Mouse (Mus musculus) kidney, postnatal 0 days (tissue): Measurements from ENCODE around the gene H2-Aa. TPM values are rescaled to one million over a fixed set of nuclear protein-coding genes. Genes with fewer than 3 reads are reported as not detected.

Source experiments
- ATAC-seq: fragments of 200-750 bp; cut with Nextera tagmentation; replicated peaks from 2 replicates; pipeline ENCODE4 v1.8.0; 2017; ENCODE audit warnings: low read depth, moderate number of reproducible peaks, moderate TSS enrichment, moderate library complexity; ENCODE audit not compliant: low FRiP score
- DNase-seq: peaks from one replicate; pipeline ENCODE4 v3.0.0-alpha.2; 2016; ENCODE audit warnings: low spot score
- H3K27ac ChIP-seq: fragments of 300-500 bp; sonication (generic); 2 replicates; pipeline ENCODE4 v1.5.1; 2014; ENCODE audit warnings: mild to moderate bottlenecking
- H3K27me3 ChIP-seq: fragments of 300-500 bp; sonication (generic); 2 replicates; pipeline ENCODE4 v1.6.1; 2014; ENCODE audit warnings: low read length, mixed read lengths; ENCODE audit not compliant: insufficient read depth
- H3K36me3 ChIP-seq: fragments of 300-500 bp; sonication (generic); 2 replicates; pipeline ENCODE4 v1.6.1; 2014; ENCODE audit warnings: low read length, mixed read lengths; ENCODE audit not compliant: insufficient read depth
- H3K4me1 ChIP-seq: fragments of 300-500 bp; sonication (generic); replicated peaks from 2 replicates; pipeline ENCODE4 v1.6.1; 2014; ENCODE audit warnings: antibody characterized with exemption, low read length, mixed read lengths; ENCODE audit not compliant: insufficient read depth
- H3K4me2 ChIP-seq: fragments of 300-500 bp; sonication (generic); 2 replicates; pipeline ENCODE4 v1.6.1; 2014; ENCODE audit warnings: mild to moderate bottlenecking, low read length, moderate library complexity, mixed read lengths
- H3K4me3 ChIP-seq: fragments of 300-500 bp; sonication (generic); replicated peaks from 2 replicates; pipeline ENCODE4 v1.5.1; 2014; ENCODE audit warnings: low read depth, low read length
- H3K9ac ChIP-seq: fragments of 300-500 bp; sonication (generic); 2 replicates; pipeline ENCODE4 v1.6.1; 2014; ENCODE audit warnings: low read depth, low read length
- H3K9me3 ChIP-seq: fragments of 300-500 bp; sonication (generic); replicated peaks from 2 replicates; pipeline ENCODE4 v1.6.1; 2016; ENCODE audit warnings: low read length, inconsistent platforms, mixed read lengths
- CTCF ChIP-seq: IDR thresholded peaks from 2 replicates; pipeline ENCODE4 v1.5.1; 2016; ENCODE audit warnings: antibody characterized with exemption, low read depth, mild to moderate bottlenecking, moderate library complexity
- WGBS: fragments of 180-500 bp; shearing (Covaris S2); extraction: QIAGEN DNeasy Blood & Tissue Kit; methylation state at CpG from one replicate; pipeline ENCODE4 v1.1.7; 2014; 5-methylcytosine and 5-hydroxymethylcytosine counted together
- polyA plus RNA-seq: library from polyadenylated mRNA; unstranded; fragments of >200 nt; fragmentation: Nextera tagmentation; extraction: Ambion mirVana; gene quantifications from 2 replicates; pipeline ENCODE4 v1.2.1, GENCODE M21; 2015

Gene H2-Aa
- polyA plus RNA-seq, 1 experiment from 2014 or later, result 6.0 TPM

GRCm38 (mm10) chr17:34248764-34249163 is 38.9 kb downstream of the H2-Aa start:
- TF ChIP-seq CTCF, result no peak
- H3K4me2 ChIP-seq, result no peak overlapping the region

GRCm38 (mm10) chr17:34247047-34247446 is 40.6 kb downstream of the H2-Aa start:
- Histone ChIP-seq H3K27me3 (no peaks in the 10 kb centered on the region), H3K9me3 (no peaks in the 10 kb centered on the region), H3K4me1 (no peaks in the 10 kb centered on the region), H3K27ac (no peak overlapping the region), H3K36me3 (no peaks in the 10 kb centered on the region), H3K4me3 (no peak overlapping the region), H3K9ac (no peak overlapping the region), H3K4me2 (no peak overlapping the region)
- 82% methylated on average over 3 of the region's 3 CpGs for WGBS
- DNase-seq (no peak), ATAC-seq (no peak)
- TF ChIP-seq CTCF, result peak; percentile 54

More at GRCm38 (mm10) chr17:34248764-34249163, 38.9 kb downstream of the H2-Aa start:
- H3K4me3 ChIP-seq, result no peak overlapping the region
- no peak overlapping the region for H3K9ac ChIP-seq
- H3K27me3 ChIP-seq, result no peaks in the 10 kb centered on the region
- no peaks in the 10 kb centered on the region for H3K9me3 ChIP-seq
- no peaks in the 10 kb centered on the region for H3K36me3 ChIP-seq
- H3K27ac ChIP-seq, result no peak overlapping the region
- no peaks in the 10 kb centered on the region for H3K4me1 ChIP-seq
- DNase-seq (peak; percentile 39), ATAC-seq (no peak)
- 53% methylated on average over 2 of the region's 2 CpGs for WGBS

GRCm38 (mm10) chr17:34244656-34245055 is 43.0 kb downstream of the H2-Aa start:
- DNase-seq, result no peak
- 71% methylated on average over 4 of the region's 4 CpGs for WGBS
- Histone ChIP-seq H3K4me3 (no peak overlapping the region), H3K27me3 (no peaks in the 10 kb centered on the region), H3K4me1 (no peaks in the 10 kb centered on the region), H3K9ac (no peak overlapping the region), H3K4me2 (no peak overlapping the region), H3K36me3 (no peaks in the 10 kb centered on the region), H3K27ac (no peak overlapping the region), H3K9me3 (no peaks in the 10 kb centered on the region)
- no peak for TF ChIP-seq CTCF
- ATAC-seq, result no peak

GRCm38 (mm10) chr17:34240916-34241315 is 46.7 kb downstream of the H2-Aa start:
- no peak overlapping the region for H3K4me2 ChIP-seq
- H3K9me3 ChIP-seq, result no peaks in the 10 kb centered on the region
- H3K9ac ChIP-seq, result no peak overlapping the region
- H3K36me3 ChIP-seq, result no peaks in the 10 kb centered on the region
- WGBS, result 74% methylated on average over 6 of the region's 6 CpGs
- no peak overlapping the region for H3K27ac ChIP-seq
- DNase-seq (no peak), ATAC-seq (no peak)
- no peaks in the 10 kb centered on the region for H3K4me1 ChIP-seq
- no peaks in the 10 kb centered on the region for H3K27me3 ChIP-seq
- no peak for TF ChIP-seq CTCF
- H3K4me3 ChIP-seq, result no peak overlapping the region

GRCm38 (mm10) chr17:34240366-34240765 is 47.3 kb downstream of the H2-Aa start:
- 69% methylated on average over 3 of the region's 3 CpGs for WGBS

GRCm38 (mm10) chr17:34239601-34240041 is 48.0 kb downstream of the H2-Aa start:
- ATAC-seq, result no peak
- Histone ChIP-seq H3K27me3 (no peaks in the 10 kb centered on the region), H3K27ac (peak overlapping the region; percentile 16; the same call in 1 of the 2 replicates), H3K4me2 (no peak overlapping the region), H3K4me1 (no peaks in the 10 kb centered on the region), H3K36me3 (no peaks in the 10 kb centered on the region), H3K4me3 (no peak overlapping the region), H3K9ac (no peak overlapping the region), H3K9me3 (no peaks in the 10 kb centered on the region)
- DNase-seq, result peak; percentile 49
- no peak for TF ChIP-seq CTCF
- 30% methylated on average over 10 of the region's 10 CpGs for WGBS

More at GRCm38 (mm10) chr17:34240366-34240765, 47.3 kb downstream of the H2-Aa start:
- no peaks in the 10 kb centered on the region for H3K36me3 ChIP-seq
- H3K9ac ChIP-seq, result no peak overlapping the region
- no peak for DNase-seq
- H3K4me3 ChIP-seq, result no peak overlapping the region
- no peak overlapping the region for H3K27ac ChIP-seq
- no peak overlapping the region for H3K4me2 ChIP-seq
- no peak for TF ChIP-seq CTCF
- H3K4me1 ChIP-seq, result no peaks in the 10 kb centered on the region
- no peaks in the 10 kb centered on the region for H3K9me3 ChIP-seq
- no peaks in the 10 kb centered on the region for H3K27me3 ChIP-seq
- no peak for ATAC-seq

GRCm38 (mm10) chr17:34238706-34239105 is 48.9 kb downstream of the H2-Aa start, which contains the start of gene H2-Ob:
TSS of gene H2-Ob (plus strand) at chr17:34238903.
- Histone ChIP-seq H3K9ac (no peak within 1 kb of the TSS), H3K4me2 (no peak within 1 kb of the TSS), H3K27me3 (no peaks in the 10 kb centered on the region), H3K9me3 (no peaks in the 10 kb centered on the region), H3K4me3 (no peak within 1 kb of the TSS), H3K36me3 (no peaks in the 10 kb centered on the region), H3K4me1 (no peaks in the 10 kb centered on the region), H3K27ac (peak within 1 kb of the TSS; percentile 16; the same call in 1 of the 2 replicates)
- ATAC-seq, result peak; percentile 69; the same call in 1 of the 2 replicates
- TF ChIP-seq CTCF, result no peak
- 55% methylated on average over 3 of the region's 3 CpGs for WGBS
- peak; percentile 76 for DNase-seq
